17 mouse cellular contexts compared by ENCODE assay signal in the genomic region with DNA sequence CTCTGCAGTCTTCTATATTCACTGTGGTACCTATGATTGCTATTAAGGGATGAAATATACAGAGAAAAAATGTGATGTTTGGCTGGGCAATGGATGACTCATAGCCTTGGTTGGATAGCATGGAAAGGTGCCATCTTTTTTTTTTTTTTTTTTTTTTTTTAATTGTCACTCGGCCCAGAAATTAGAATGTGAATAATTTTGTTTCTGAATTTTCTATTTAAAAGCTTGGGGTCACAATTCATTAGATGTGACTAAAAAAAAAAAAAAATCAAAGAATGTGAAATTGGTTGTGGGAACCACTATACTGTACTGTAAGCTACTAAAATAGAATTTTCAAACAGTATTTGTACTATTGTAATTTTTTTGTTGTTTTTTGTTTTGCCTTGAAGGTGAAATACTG.
"Had no signal": no experiment of that assay in that cellular context is flagged by ENCODE, and none has a peak within 500 bp of the region (broad histone marks: within the 10 kb centered on the region; RNA-seq: fewer than 3 reads in every experiment).

No protein-coding gene starts in this region.

- DNase-seq: left cerebral cortex, postnatal 4 days; liver; liver, embryonic 13.5 days; liver, postnatal 0 days; lung, adult 18-20 months; lung, adult 2 months; lung, embryonic 14.5 days; lung, postnatal 10 days; lung, postnatal 14 days; lung, postnatal 36 days; lung, postnatal 4 days; midbrain, embryonic 14.5 days had no signal

- ATAC-seq: liver, embryonic 12.5 days; liver, postnatal 0 days; lung, postnatal 0 days; midbrain, embryonic 13.5 days; midbrain, embryonic 15.5 days; midbrain, embryonic 16.5 days had no signal
